Comparison of ENCODE assay signal across 9 mouse cellular contexts in genomic region chr7:92102892-92103543, GRCm38 (mm10).
A peak's percentile ranks its signal among the peaks of the same experiment; 100 is the strongest.
DNase-seq lines count a peak whose midpoint lies in the region; ATAC-seq and TF ChIP-seq lines count a peak whose summit lies in the region.
"Had no signal": no experiment of that assay in that cellular context is flagged by ENCODE, and none has a peak within 500 bp of the region (broad histone marks: within the 10 kb centered on the region; RNA-seq: fewer than 3 reads in every experiment).

No protein-coding gene starts in this region.

- peak; percentile 11 for DNase-seq in thymus, adult 2 months
- DNase-seq in thymus, adult 18-20 months = no peak
- DNase-seq in intestine, embryonic 14.5 days (ENCODE audit: low spot score) = peak; percentile 80
- peak; percentile 54 to 61 for DNase-seq in left cerebral cortex, adult 2 months (ENCODE audit: extremely low spot score in 1 of 2, low spot score in 2 of 2)
- peak; percentile 89 for DNase-seq in midbrain, embryonic 14.5 days
- peak; percentile 12 for DNase-seq in thymus, postnatal 25 days

- no peak overlapping the region for H3K4me3 ChIP-seq in thymus, adult 2 months (ENCODE audit: control insufficient read depth, insufficient read depth, low read length)
- no peak overlapping the region for H3K4me3 ChIP-seq in forebrain, embryonic 12.5 days (replicated peaks)
- no peak overlapping the region for H3K4me3 ChIP-seq in intestine, embryonic 14.5 days (ENCODE audit: low read depth, low read length)
- no peak overlapping the region for H3K4me3 ChIP-seq in left cerebral cortex, adult 2 months
- H3K4me3 ChIP-seq in midbrain, embryonic 14.5 days (replicated peaks; ENCODE audit: low read depth, low read length) = no peak overlapping the region

- H3K9me3 ChIP-seq in forebrain, embryonic 12.5 days = no peaks in the 10 kb centered on the region
- no peaks in the 10 kb centered on the region for H3K9me3 ChIP-seq in intestine, embryonic 14.5 days (ENCODE audit: control insufficient read depth, low read length)
- no peaks in the 10 kb centered on the region for H3K9me3 ChIP-seq in midbrain, embryonic 14.5 days (ENCODE audit: control insufficient read depth, low read length)

- 0 out of 2 replicates have a peak, but pooled peaks have one; percentile 47 for ATAC-seq in cerebellum, adult (ENCODE audit: insufficient number of reproducible peaks, low FRiP score, low TSS enrichment)
- ATAC-seq in forebrain, embryonic 12.5 days (ENCODE audit: low FRiP score) = peak; percentile 88
- peak; percentile 81; the same call in 1 of the 2 replicates for ATAC-seq in intestine, embryonic 14.5 days (replicated peaks; ENCODE audit: low FRiP score, low TSS enrichment, low read depth)
- peak; percentile 83 for ATAC-seq in midbrain, embryonic 14.5 days (ENCODE audit: low FRiP score, low TSS enrichment)

- H3K4me2 ChIP-seq in forebrain, embryonic 12.5 days = no peak overlapping the region
- no peak overlapping the region for H3K4me2 ChIP-seq in intestine, embryonic 14.5 days (ENCODE audit: low read length)
- no peak overlapping the region for H3K4me2 ChIP-seq in midbrain, embryonic 14.5 days (ENCODE audit: low read length)

- H3K9ac ChIP-seq in forebrain, embryonic 12.5 days = no peak overlapping the region
- no peak overlapping the region for H3K9ac ChIP-seq in intestine, embryonic 14.5 days (ENCODE audit: low read length)
- H3K9ac ChIP-seq in midbrain, embryonic 14.5 days (replicated peaks; ENCODE audit: low read length) = no peak overlapping the region

- intact Hi-C loops in left cerebral cortex, adult 2 months (cut with DNase I) = loop anchor here (2.0 to 10.0 kb wide), 3 partner anchors 302 to 772 kb away; partner anchors contain the start of genes Ddias and Prcp

- no peak for TF ChIP-seq CTCF in thymus, adult 2 months (IDR thresholded peaks at IDR 0.05; ENCODE audit: borderline replicate concordance, control insufficient read depth, extremely low read depth, insufficient read depth, low read length, poor library complexity)
- peak; percentile 82 for TF ChIP-seq CTCF in left cerebral cortex, adult 2 months (IDR thresholded peaks at IDR 0.05)

- 24% methylated on average over 4 of the region's 4 CpGs for WGBS in thymus, adult 2 months
- WGBS in forebrain, embryonic 12.5 days = 17% methylated on average over 4 of the region's 4 CpGs
- 18% methylated on average over 4 of the region's 4 CpGs for WGBS in intestine, embryonic 14.5 days
- 21% methylated on average over 4 of the region's 4 CpGs for WGBS in midbrain, embryonic 14.5 days

- H3K27ac ChIP-seq in thymus, adult 2 months (ENCODE audit: control insufficient read depth, insufficient read depth, low read length) = no peak overlapping the region
- H3K27ac ChIP-seq in forebrain, embryonic 12.5 days = no peak overlapping the region
- H3K27ac ChIP-seq in intestine, embryonic 14.5 days (ENCODE audit: low read depth) = no peak overlapping the region
- H3K27ac ChIP-seq in left cerebral cortex, adult 2 months = no peak overlapping the region
- H3K27ac ChIP-seq in midbrain, embryonic 14.5 days (replicated peaks; ENCODE audit: low read depth, low read length) = no peak overlapping the region
- H3K27ac ChIP-seq: macrophage had no signal

- no peaks in the 10 kb centered on the region for H3K36me3 ChIP-seq in thymus, adult 2 months (ENCODE audit: control insufficient read depth, insufficient read depth, low read length)
- H3K36me3 ChIP-seq in forebrain, embryonic 12.5 days (replicated peaks) = no peaks in the 10 kb centered on the region
- H3K36me3 ChIP-seq in intestine, embryonic 14.5 days (ENCODE audit: control insufficient read depth, insufficient read depth, low read length) = no peaks in the 10 kb centered on the region
- no peaks in the 10 kb centered on the region for H3K36me3 ChIP-seq in midbrain, embryonic 14.5 days (ENCODE audit: control insufficient read depth, insufficient read depth, low read length)

- H3K4me1 ChIP-seq in thymus, adult 2 months (replicated peaks; ENCODE audit: control insufficient read depth, insufficient read depth, low read length) = no peaks in the 10 kb centered on the region
- H3K4me1 ChIP-seq in forebrain, embryonic 12.5 days = no peaks in the 10 kb centered on the region
- H3K4me1 ChIP-seq in intestine, embryonic 14.5 days (replicated peaks; ENCODE audit: control insufficient read depth, insufficient read depth, low read length) = no peaks in the 10 kb centered on the region
- no peaks in the 10 kb centered on the region for H3K4me1 ChIP-seq in midbrain, embryonic 14.5 days (ENCODE audit: control insufficient read depth, insufficient read depth, low read length)

- H3K27me3 ChIP-seq in thymus, adult 2 months (ENCODE audit: control insufficient read depth, insufficient read depth, low read length) = no peaks in the 10 kb centered on the region
- no peaks in the 10 kb centered on the region for H3K27me3 ChIP-seq in forebrain, embryonic 12.5 days
- H3K27me3 ChIP-seq in intestine, embryonic 14.5 days (replicated peaks; ENCODE audit: control insufficient read depth, insufficient read depth, low read length) = peaks cover 4% of the 10 kb centered on the region; the same call in 1 of the 2 replicates
- H3K27me3 ChIP-seq in midbrain, embryonic 14.5 days (ENCODE audit: control insufficient read depth, insufficient read depth, low read length) = no peaks in the 10 kb centered on the region

- TF ChIP-seq POLR2A in thymus, adult 2 months (IDR thresholded peaks at IDR 0.05; ENCODE audit: control insufficient read depth, extremely low read depth, insufficient read depth, low read length, poor library complexity) = no peak

Comparison
In these comparisons a context has a peak if more than half of its experiments do, and no peak if none do; other contexts are left out.
1. DNase-seq: peak in thymus, adult 2 months (single experiment), intestine, embryonic 14.5 days (single experiment), left cerebral cortex, adult 2 months (2 of 2), midbrain, embryonic 14.5 days (single experiment) and thymus, postnatal 25 days (single experiment); none in thymus, adult 18-20 months (0 of 2).
2. Peak in every context shown above with its lines, with median percentiles within 50 percentile points of each other: ATAC-seq.